Mouse (Mus musculus) liver, embryonic 14.5 days (tissue): ENCODE measurements around the gene Paip2b. TPM values are rescaled to one million over a fixed set of nuclear protein-coding genes. Genes with fewer than 3 reads are reported as not detected.

Experiments
- ATAC-seq: fragments of 200-750 bp; cut with Nextera tagmentation; 2 replicates; pipeline ENCODE4 v1.8.0; 2017; ENCODE audit warnings: moderate number of reproducible peaks, mild to moderate bottlenecking, moderate library complexity; ENCODE audit not compliant: insufficient read depth
- DNase-seq, 3 experiments: peaks; one replicate each; pipeline ENCODE4 v3.0.0-alpha.2; 2012 to 2013; ENCODE audit warnings: low read depth in 3 of 3, low spot score in 3 of 3
- H3K27ac ChIP-seq: fragments of 300-500 bp; sonication (generic); 2 replicates; pipeline ENCODE4 v1.5.1; 2014; ENCODE audit warnings: moderate library complexity, mild to moderate bottlenecking, control low read depth, inconsistent platforms
- H3K27me3 ChIP-seq: fragments of 300-500 bp; sonication (generic); 2 replicates; pipeline ENCODE4 v1.6.1; 2014; ENCODE audit warnings: mild to moderate bottlenecking, low read length, moderate library complexity; ENCODE audit not compliant: control insufficient read depth, insufficient read depth
- H3K36me3 ChIP-seq: fragments of 300-500 bp; sonication (generic); replicated peaks from 2 replicates; pipeline ENCODE4 v1.6.1; 2014; ENCODE audit warnings: low read depth; ENCODE audit not compliant: control insufficient read depth, insufficient read depth
- H3K4me1 ChIP-seq, 2 experiments: fragments of 200-500 bp in 1 of 2; fragments of 300-500 bp in 1 of 2; sonication (generic) in 1 of 2; replicated peaks; 2 replicates each; pipeline ENCODE4 v1.6.1; 2012 to 2014; ENCODE audit warnings: antibody characterized with exemption in 1 of 2, inconsistent platforms in 1 of 2, low read length in 1 of 2; ENCODE audit not compliant: control insufficient read depth in 2 of 2, insufficient read depth in 2 of 2
- H3K4me2 ChIP-seq: fragments of 300-500 bp; sonication (generic); 2 replicates; pipeline ENCODE4 v1.6.1; 2014; ENCODE audit warnings: low read depth, mild to moderate bottlenecking, control low read depth, moderate library complexity
- H3K4me3 ChIP-seq, 2 experiments: fragments of 200-500 bp in 1 of 2; fragments of 300-500 bp in 1 of 2; sonication (generic) in 1 of 2; 2 replicates each; pipeline ENCODE4 v1.5.1; 2012 to 2014; ENCODE audit warnings: low read depth in 2 of 2, low read length in 2 of 2, mild to moderate bottlenecking in 2 of 2, control low read depth in 1 of 2, inconsistent platforms in 1 of 2, moderate library complexity in 1 of 2; ENCODE audit not compliant: insufficient read depth in 1 of 2
- H3K9ac ChIP-seq: fragments of 300-500 bp; sonication (generic); replicated peaks from 2 replicates; pipeline ENCODE4 v1.6.1; 2014; ENCODE audit warnings: mild to moderate bottlenecking, control low read depth, moderate library complexity
- H3K9me3 ChIP-seq: fragments of 300-500 bp; sonication (generic); 2 replicates; pipeline ENCODE4 v1.6.1; 2016; ENCODE audit warnings: low read length, mixed read lengths; ENCODE audit not compliant: control insufficient read depth
- CTCF ChIP-seq: IDR thresholded peaks from 2 replicates; pipeline ENCODE4 v1.5.1; 2016; ENCODE audit warnings: antibody characterized with exemption, low read depth, control low read depth
- EP300 ChIP-seq: IDR thresholded peaks from 2 replicates; pipeline ENCODE4 v1.6.1; 2016; ENCODE audit warnings: antibody characterized with exemption, low read depth
- WGBS: fragments of 180-500 bp; shearing (Covaris S2); extraction: QIAGEN DNeasy Blood & Tissue Kit; methylation state at CpG from one replicate; pipeline ENCODE4 v1.1.7; 2014; ENCODE audit not compliant: insufficient replicate concordance; 5-methylcytosine and 5-hydroxymethylcytosine counted together
- polyA plus RNA-seq, 2 experiments: library from polyadenylated mRNA; depleted of rRNA in 1 of 2; stranded (reverse) in 1 of 2; unstranded in 1 of 2; fragments of >200 nt; fragmentation: Nextera tagmentation in 1 of 2; extraction: Ambion mirVana in 1 of 2; gene quantifications; 2 replicates each; pipeline versions ENCODE4 v1.2.1 to v1.2.3; 2012 to 2014

Paip2b gene
- polyA plus RNA-seq, 2 experiments: 3.5 to 5.6 TPM

DNA sequence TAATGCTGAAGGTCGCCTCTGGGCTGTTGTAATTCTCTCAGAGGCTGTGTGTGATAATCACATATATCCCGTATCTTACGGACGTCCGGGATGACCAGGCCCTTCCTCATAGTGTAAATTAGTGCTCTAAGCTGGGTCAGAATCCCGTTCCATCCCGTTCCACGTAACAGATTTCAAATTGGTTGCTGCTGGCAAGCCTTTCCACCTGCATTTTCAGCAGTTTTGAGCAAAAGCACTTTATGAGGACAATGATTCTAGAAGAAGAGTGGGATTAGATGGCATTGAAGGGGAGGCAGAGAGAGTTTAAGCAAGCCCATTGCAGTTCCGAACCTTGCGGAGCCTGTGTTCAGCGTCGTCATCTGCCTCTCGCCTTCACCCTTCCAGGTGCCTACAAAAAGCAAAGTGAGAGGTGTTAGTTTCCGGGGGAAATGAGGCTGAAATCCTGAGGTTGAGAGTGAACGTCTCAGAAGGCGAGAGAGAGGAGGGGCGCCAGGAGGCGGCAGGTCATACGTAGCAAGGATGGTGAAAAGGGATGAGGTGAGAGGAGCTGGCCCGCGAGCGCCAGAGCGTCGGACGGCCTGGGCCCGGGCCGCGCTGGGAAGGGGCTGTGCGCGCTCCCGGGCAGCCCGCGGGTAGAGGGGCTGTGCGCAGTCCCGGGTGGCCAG is 468 bp downstream of the Paip2b start:
- TF ChIP-seq EP300 (no peak), CTCF (no peak)

DNA sequence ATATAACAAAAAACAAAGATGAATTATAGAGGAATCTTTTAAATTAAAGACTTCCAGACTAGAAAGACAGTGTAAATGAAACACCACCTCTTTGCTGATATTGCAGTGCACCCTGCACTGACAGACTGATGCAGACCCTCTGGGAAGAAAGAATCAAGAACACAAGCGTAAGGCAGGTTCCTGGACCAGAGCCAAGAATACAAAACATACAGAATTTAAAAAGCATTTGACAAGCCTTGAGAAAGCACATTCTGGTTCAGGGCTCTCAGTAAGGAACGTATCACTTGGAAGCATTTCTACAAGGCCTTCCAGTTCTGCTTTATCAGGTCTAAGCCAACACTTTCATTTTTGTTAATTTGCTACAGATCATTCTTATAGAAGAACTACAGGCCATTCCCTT is 9.7 kb downstream of the Paip2b start:
- Histone ChIP-seq H3K27ac (no peak overlapping the region), H3K4me1 (no peaks in the 10 kb centered on the region), H3K4me2 (no peak overlapping the region), H3K9ac (no peak overlapping the region), H3K4me3 (no peak overlapping the region), H3K27me3 (no peaks in the 10 kb centered on the region), H3K9me3 (no peaks in the 10 kb centered on the region), H3K36me3 (no peaks in the 10 kb centered on the region)
- ATAC-seq: no peak
- no peak for TF ChIP-seq CTCF
- WGBS: 64% methylated on average over 2 of the region's 2 CpGs
- no peak for DNase-seq

More for the DNA sequence above, 468 bp downstream of the Paip2b start:
- peak overlapping the region; percentile 58 to 59 for H3K4me3 ChIP-seq
- H3K4me1 ChIP-seq: peaks cover 0 to 8% of the 10 kb centered on the region in 2 experiments
- H3K36me3 ChIP-seq: no peaks in the 10 kb centered on the region
- peak overlapping the region; percentile 68 for H3K9ac ChIP-seq
- WGBS: 2% methylated on average over 35 of the region's 35 CpGs
- H3K27me3 ChIP-seq: no peaks in the 10 kb centered on the region
- DNase-seq (peak in 1 of 3 experiments; percentile 3), ATAC-seq (peak; percentile 56; the same call in 1 of the 2 replicates)
- no peak overlapping the region for H3K27ac ChIP-seq
- no peaks in the 10 kb centered on the region for H3K9me3 ChIP-seq
- H3K4me2 ChIP-seq: peak overlapping the region; percentile 88

DNA sequence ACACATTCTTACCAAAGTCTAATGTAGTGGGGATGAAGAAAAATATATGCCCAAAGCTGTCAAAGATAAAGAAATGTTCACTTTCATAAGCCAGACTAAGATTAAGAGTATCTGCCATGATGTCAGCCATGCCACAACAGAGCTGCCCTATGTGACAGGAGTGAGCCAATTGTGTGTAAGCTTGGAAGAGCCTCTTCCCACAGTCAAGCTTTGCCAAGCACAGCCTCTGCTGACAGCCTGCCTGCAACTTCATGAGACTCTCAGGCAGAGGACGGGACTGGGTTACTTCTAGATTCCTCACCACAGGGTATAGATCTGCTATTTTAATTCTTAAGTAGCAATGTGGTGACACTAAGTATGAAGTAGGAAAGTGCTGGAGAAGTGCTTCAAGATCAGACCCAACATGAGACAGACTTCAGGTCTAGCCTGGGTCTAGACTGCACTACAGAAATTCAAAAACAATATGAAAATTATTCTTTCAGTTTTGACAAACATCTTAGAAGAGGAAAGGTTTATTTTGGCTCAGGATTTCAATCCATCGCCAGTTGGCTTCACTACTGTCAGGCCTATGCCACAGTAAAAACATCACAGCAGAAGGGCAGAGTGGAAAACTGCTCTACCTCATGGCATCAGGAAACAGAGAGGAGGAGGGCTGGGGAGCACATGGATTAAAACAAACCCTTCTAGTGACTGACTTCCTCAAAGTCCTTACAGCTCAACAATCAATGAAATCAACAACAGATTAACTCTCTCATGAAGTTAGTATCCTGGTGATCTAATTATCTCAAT is 10.6 kb downstream of the Paip2b start:
- no peak for ATAC-seq
- Histone ChIP-seq H3K4me2 (no peak overlapping the region), H3K9me3 (no peaks in the 10 kb centered on the region), H3K27me3 (no peaks in the 10 kb centered on the region), H3K9ac (no peak overlapping the region), H3K27ac (no peak overlapping the region), H3K4me1 (no peaks in the 10 kb centered on the region), H3K36me3 (no peaks in the 10 kb centered on the region), H3K4me3 (no peak overlapping the region)
- TF ChIP-seq EP300 (no peak), CTCF (no peak)
- DNase-seq: no peak
- 63% methylated on average over 2 of the region's 2 CpGs for WGBS

DNA sequence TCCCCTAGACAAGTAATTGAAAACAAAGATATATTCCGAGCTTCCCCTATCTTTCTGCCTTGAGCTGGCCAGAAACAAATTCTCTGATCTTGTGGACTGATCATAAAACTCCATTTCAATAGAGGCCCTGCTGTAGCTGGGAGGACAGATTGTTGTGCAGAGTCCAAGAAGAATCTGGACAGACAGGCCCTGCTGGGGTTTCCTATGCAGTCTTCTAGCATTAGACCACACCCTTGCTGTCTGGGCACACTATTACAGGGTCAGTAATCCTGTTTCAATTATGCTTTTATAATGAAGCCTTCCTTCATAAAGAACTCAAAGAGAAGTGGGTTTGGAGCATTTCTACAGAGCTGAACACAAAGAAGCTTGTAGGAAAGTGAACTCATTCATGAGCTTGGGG is 12.5 kb downstream of the Paip2b start:
- WGBS: 52% methylated on average over 1 of the region's 1 CpGs
- no peak overlapping the region for H3K9ac ChIP-seq
- no peaks in the 10 kb centered on the region for H3K9me3 ChIP-seq
- no peak overlapping the region for H3K4me3 ChIP-seq
- H3K27me3 ChIP-seq: no peaks in the 10 kb centered on the region
- DNase-seq: no peak
- ATAC-seq: no peak
- no peak overlapping the region for H3K4me2 ChIP-seq
- H3K36me3 ChIP-seq: no peaks in the 10 kb centered on the region
- H3K27ac ChIP-seq: no peak overlapping the region
- TF ChIP-seq CTCF: no peak
- no peak for TF ChIP-seq EP300
- H3K4me1 ChIP-seq: no peaks in the 10 kb centered on the region

DNA sequence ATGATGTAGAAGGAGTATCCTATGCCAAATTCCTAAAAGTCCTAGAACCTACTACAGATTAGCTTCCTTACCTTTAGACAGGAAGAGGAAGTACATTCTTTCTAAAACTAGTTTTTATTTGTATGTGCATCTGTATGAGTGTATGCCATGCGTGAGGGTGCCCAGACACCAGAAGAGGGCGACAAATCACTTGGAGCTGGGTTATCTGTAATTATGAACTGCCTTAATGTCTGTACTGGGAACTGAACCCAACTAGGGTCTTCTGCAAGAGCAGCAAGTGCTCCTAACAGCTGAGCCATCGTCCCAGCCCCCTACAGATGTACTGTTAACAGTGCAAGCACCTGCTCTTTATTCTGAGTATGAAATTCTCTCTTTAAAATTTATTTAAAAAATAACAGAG is 15.7 kb downstream of the Paip2b start:
- no peak overlapping the region for H3K4me2 ChIP-seq
- H3K27ac ChIP-seq: no peak overlapping the region
- H3K9me3 ChIP-seq: no peaks in the 10 kb centered on the region
- H3K4me3 ChIP-seq: no peak overlapping the region
- ATAC-seq (no peak), DNase-seq (no peak)
- H3K27me3 ChIP-seq: no peaks in the 10 kb centered on the region
- 67% methylated on average over 3 of the region's 3 CpGs for WGBS
- 0 out of 2 replicates have a peak, but pooled peaks have one; percentile 4 for TF ChIP-seq CTCF
- TF ChIP-seq EP300: no peak
- H3K9ac ChIP-seq: no peak overlapping the region
- no peaks in the 10 kb centered on the region for H3K36me3 ChIP-seq
- no peaks in the 10 kb centered on the region for H3K4me1 ChIP-seq
